Mouse (Mus musculus) cerebral cortex, adult 2 months (tissue): Measurements from ENCODE around the gene Wfdc15b.

Experiments used
- WGBS: fragments of 180-500 bp; shearing (Covaris S2); methylation state at CpG from one replicate; pipeline ENCODE4 v1.1.7; 2018; 5-methylcytosine and 5-hydroxymethylcytosine counted together

The Wfdc15b gene

GRCm38 (mm10) chr2:164177831-164178230 is 43.6 kb downstream of the Wfdc15b start:
- 85% methylated on average over 5 of the region's 5 CpGs for WGBS

DNA sequence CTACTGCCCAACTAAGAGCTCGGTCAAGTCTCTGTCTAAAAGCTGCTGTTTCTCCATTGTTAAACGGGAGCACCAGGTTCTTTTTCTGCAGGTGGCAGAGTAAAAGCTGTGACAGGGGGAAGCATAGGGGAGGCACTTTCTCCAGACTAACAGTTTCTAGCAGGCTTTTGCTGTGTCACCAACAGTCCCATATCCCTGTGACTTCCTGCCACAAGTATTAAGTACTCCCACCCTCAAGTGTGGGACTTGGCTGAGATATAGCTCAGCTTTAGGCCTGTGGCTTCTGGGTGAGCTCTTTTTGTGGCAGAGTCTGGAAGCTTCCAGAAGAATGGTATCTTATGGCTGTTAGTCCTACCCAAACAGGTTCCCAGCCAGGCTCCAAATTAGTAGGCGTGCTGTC is 45.6 kb downstream of the Wfdc15b start:
- 54% methylated on average over 3 of the region's 3 CpGs for WGBS

GRCm38 (mm10) chr2:164174649-164175395 is 46.6 kb downstream of the Wfdc15b start:
- 49% methylated on average over 8 of the region's 8 CpGs for WGBS

- 41% methylated on average over 3 of the region's 3 CpGs for WGBS
These were observed 48.1 kb downstream of the Wfdc15b start for GRCm38 (mm10) chr2:164173394-164173793.

DNA sequence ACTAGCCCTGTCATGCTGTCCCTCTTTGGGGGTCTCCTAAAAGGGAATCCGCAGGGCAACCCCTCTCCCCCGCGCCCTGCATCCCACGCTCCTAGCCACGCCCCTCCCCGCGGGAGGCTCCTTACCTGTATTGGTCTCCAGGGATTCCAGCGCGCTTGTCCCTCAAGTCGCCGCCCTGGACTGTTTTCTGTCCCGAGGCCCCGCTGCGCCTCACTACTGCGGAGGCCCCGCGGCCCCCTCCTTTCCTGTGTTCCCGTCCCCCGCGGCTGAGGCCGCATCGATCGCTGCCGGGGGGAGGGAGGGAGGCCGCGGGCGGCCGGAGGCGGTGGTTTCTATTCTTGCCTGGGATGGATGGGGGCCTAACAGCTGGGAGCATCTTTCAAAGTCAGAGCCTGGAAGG is 50.6 kb downstream of the Wfdc15b start, which contains the start of gene Kcns1:
TSS of gene Kcns1 (minus strand) at position 212 of the 400 bp plus-strand sequence.
- WGBS = 1% methylated on average over 28 of the region's 29 CpGs

DNA sequence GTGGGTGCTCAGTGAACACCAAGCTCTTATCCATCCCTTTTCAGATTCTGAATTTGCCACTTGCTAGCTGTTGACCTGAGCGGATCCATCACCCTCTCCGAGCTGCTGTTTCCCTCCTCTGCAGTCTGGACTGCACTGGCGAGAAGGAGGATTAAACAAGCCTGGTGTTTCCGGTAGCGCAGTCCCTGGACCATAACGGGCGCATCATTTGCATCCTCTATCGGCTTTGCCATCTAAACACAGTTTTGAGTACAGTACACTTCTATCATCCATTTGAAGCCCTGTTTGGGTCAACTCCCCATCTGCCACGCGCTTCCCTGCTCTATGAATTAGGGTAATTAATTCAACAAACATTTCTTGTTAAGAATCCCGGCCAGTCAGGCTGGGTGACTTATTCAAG is 51.1 kb downstream of the Wfdc15b start:
- 15% methylated on average over 11 of the region's 11 CpGs for WGBS

GRCm38 (mm10) chr2:164168571-164168946 is 52.9 kb downstream of the Wfdc15b start:
- 10% methylated on average over 42 of the region's 42 CpGs for WGBS

GRCm38 (mm10) chr2:164167752-164168570 is 53.5 kb downstream of the Wfdc15b start:
- 13% methylated on average over 90 of the region's 90 CpGs for WGBS

DNA sequence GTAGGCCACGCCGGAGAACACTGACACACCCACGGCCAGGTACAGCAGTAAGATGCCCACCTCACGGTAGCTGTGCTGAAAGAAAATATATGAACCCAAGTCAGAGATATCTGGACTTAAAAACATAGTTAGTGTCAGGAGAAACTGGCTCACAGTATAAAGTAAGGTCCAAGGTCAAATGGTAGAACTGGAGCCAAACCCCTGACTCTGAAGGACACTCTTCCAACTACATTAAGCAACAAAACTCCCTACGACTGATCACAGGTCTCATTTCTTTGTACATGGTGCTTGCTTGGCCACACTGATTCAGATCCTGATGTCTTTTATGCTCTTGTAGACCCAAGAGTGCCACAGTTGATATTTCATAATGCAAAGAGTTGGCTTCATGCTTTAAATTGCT is 56.5 kb downstream of the Wfdc15b start:
- WGBS = 87% methylated on average over 5 of the region's 5 CpGs
